Mouse (Mus musculus): ENCODE measurements around the gene Htr6. TPM values are rescaled to one million over a fixed set of nuclear protein-coding genes. Genes with fewer than 3 reads are reported as not detected.

Gene Htr6
- polyA plus RNA-seq, 2 experiments = 0.22 to 1.2 TPM

- TF ChIP-seq POLR2A (IDR thresholded peaks at IDR 0.05; ENCODE audit: borderline replicate concordance, extremely low read depth, insufficient read depth, insufficient read length) = 0 out of 2 replicates have a peak, but pooled peaks have one; percentile 1
- 23% methylated on average over 13 of the region's 13 CpGs for WGBS
- H3K4me2 ChIP-seq (replicated peaks; ENCODE audit: low read depth, low read length, severe bottlenecking) = peak overlapping the region; percentile 87
- peak overlapping the region; percentile 87 for H3K9ac ChIP-seq (ENCODE audit: low read depth, low read length, severe bottlenecking)
- peaks cover 4% of the 10 kb centered on the region; the same call in 1 of the 2 replicates for H3K9me3 ChIP-seq (ENCODE audit: control insufficient read depth, low read length)
- peaks cover 25% of the 10 kb centered on the region for H3K4me1 ChIP-seq (ENCODE audit: control insufficient read depth, insufficient read depth, low read length)
- DNase-seq (ENCODE audit: low spot score) (no peak), ATAC-seq (ENCODE audit: low FRiP score, low read depth) (no peak; the same call in 1 of the 2 replicates)
- H3K36me3 ChIP-seq (ENCODE audit: control insufficient read depth, insufficient read depth, low read length) = peaks cover 12% of the 10 kb centered on the region; the same call in 1 of the 2 replicates
- H3K27me3 ChIP-seq (ENCODE audit: control insufficient read depth, insufficient read depth, low read length) = 0 out of 2 replicates have a peak, but pooled peaks cover 3% of the 10 kb centered on the region
- H3K27ac ChIP-seq (replicated peaks; ENCODE audit: low read depth, low read length) = peak overlapping the region; percentile 81
- H3K4me3 ChIP-seq (replicated peaks; ENCODE audit: low read length) = peak overlapping the region; percentile 74
These were observed 17.8 kb upstream of the Htr6 start for GRCm38 (mm10) chr4:139093196-139093530.

- Histone ChIP-seq H3K27me3 (ENCODE audit: control insufficient read depth, insufficient read depth, low read length) (0 out of 2 replicates have a peak, but pooled peaks cover 3% of the 10 kb centered on the region), H3K27ac (replicated peaks; ENCODE audit: low read depth, low read length) (peak within 1 kb of the TSS; percentile 81), H3K36me3 (ENCODE audit: control insufficient read depth, insufficient read depth, low read length) (peaks cover 12% of the 10 kb centered on the region; the same call in 1 of the 2 replicates), H3K4me2 (replicated peaks; ENCODE audit: low read depth, low read length, severe bottlenecking) (peak within 1 kb of the TSS; percentile 87), H3K4me1 (ENCODE audit: control insufficient read depth, insufficient read depth, low read length) (peaks cover 25% of the 10 kb centered on the region), H3K9me3 (ENCODE audit: control insufficient read depth, low read length) (peaks cover 4% of the 10 kb centered on the region; the same call in 1 of the 2 replicates), H3K4me3 (replicated peaks; ENCODE audit: low read length) (peak within 1 kb of the TSS; percentile 74), H3K9ac (ENCODE audit: low read depth, low read length, severe bottlenecking) (peak within 1 kb of the TSS; percentile 87)
- DNase-seq (ENCODE audit: low spot score) = peak; percentile 39
- WGBS = under 1% methylated on average over 65 of the region's 105 CpGs
- ATAC-seq (ENCODE audit: low FRiP score, low read depth) = peak; percentile 55
- 0 out of 2 replicates have a peak, but pooled peaks have one; percentile 39 for TF ChIP-seq POLR2A (IDR thresholded peaks at IDR 0.05; ENCODE audit: borderline replicate concordance, extremely low read depth, insufficient read depth, insufficient read length)
These were observed 17.2 kb upstream of the Htr6 start, which contains the start of gene Nbl1 for GRCm38 (mm10) chr4:139092356-139093195. Nbl1 (minus strand) TSS chr4:139092993.

- 3% methylated on average over 28 of the region's 28 CpGs for WGBS
- peak; percentile 74 for ATAC-seq (ENCODE audit: low FRiP score, low read depth)
These were observed 16.3 kb upstream of the Htr6 start for GRCm38 (mm10) chr4:139091478-139092355.

GRCm38 (mm10) chr4:139091066-139091465 lies 15.7 kb upstream of the Htr6 start:
- H3K4me1 ChIP-seq (ENCODE audit: control insufficient read depth, insufficient read depth, low read length) = peaks cover 21% of the 10 kb centered on the region

More at GRCm38 (mm10) chr4:139091478-139092355, 16.3 kb upstream of the Htr6 start:
- TF ChIP-seq POLR2A (IDR thresholded peaks at IDR 0.05; ENCODE audit: borderline replicate concordance, extremely low read depth, insufficient read depth, insufficient read length) = no peak
- Histone ChIP-seq H3K4me3 (replicated peaks; ENCODE audit: low read length) (peak overlapping the region; percentile 74), H3K9me3 (ENCODE audit: control insufficient read depth, low read length) (peaks cover 4% of the 10 kb centered on the region; the same call in 1 of the 2 replicates), H3K27me3 (ENCODE audit: control insufficient read depth, insufficient read depth, low read length) (0 out of 2 replicates have a peak, but pooled peaks cover 3% of the 10 kb centered on the region), H3K4me1 (ENCODE audit: control insufficient read depth, insufficient read depth, low read length) (peaks cover 25% of the 10 kb centered on the region), H3K27ac (replicated peaks; ENCODE audit: low read depth, low read length) (peak overlapping the region; percentile 81), H3K36me3 (ENCODE audit: control insufficient read depth, insufficient read depth, low read length) (peaks cover 12% of the 10 kb centered on the region; the same call in 1 of the 2 replicates), H3K9ac (ENCODE audit: low read depth, low read length, severe bottlenecking) (peak overlapping the region; percentile 87), H3K4me2 (replicated peaks; ENCODE audit: low read depth, low read length, severe bottlenecking) (peak overlapping the region; percentile 87)
- DNase-seq (ENCODE audit: low spot score) = peak; percentile 66

More at GRCm38 (mm10) chr4:139091066-139091465, 15.7 kb upstream of the Htr6 start:
- no peak for TF ChIP-seq POLR2A (IDR thresholded peaks at IDR 0.05; ENCODE audit: borderline replicate concordance, extremely low read depth, insufficient read depth, insufficient read length)
- Histone ChIP-seq H3K27me3 (ENCODE audit: control insufficient read depth, insufficient read depth, low read length) (0 out of 2 replicates have a peak, but pooled peaks cover 3% of the 10 kb centered on the region), H3K4me3 (replicated peaks; ENCODE audit: low read length) (peak overlapping the region; percentile 74), H3K9me3 (ENCODE audit: control insufficient read depth, low read length) (peaks cover 4% of the 10 kb centered on the region; the same call in 1 of the 2 replicates), H3K4me2 (replicated peaks; ENCODE audit: low read depth, low read length, severe bottlenecking) (peak overlapping the region; percentile 87), H3K36me3 (ENCODE audit: control insufficient read depth, insufficient read depth, low read length) (peaks cover 12% of the 10 kb centered on the region; the same call in 1 of the 2 replicates), H3K9ac (ENCODE audit: low read depth, low read length, severe bottlenecking) (peak overlapping the region; percentile 87; the same call in 1 of the 2 replicates), H3K27ac (replicated peaks; ENCODE audit: low read depth, low read length) (peak overlapping the region; percentile 81; the same call in 1 of the 2 replicates)
- WGBS = 19% methylated on average over 7 of the region's 7 CpGs
- no peak for ATAC-seq (ENCODE audit: low FRiP score, low read depth)
- no peak for DNase-seq (ENCODE audit: low spot score)

Data from limb, embryonic 14.5 days (tissue).